Mouse (Mus musculus): ENCODE data around the gene Hinfp.

DNA sequence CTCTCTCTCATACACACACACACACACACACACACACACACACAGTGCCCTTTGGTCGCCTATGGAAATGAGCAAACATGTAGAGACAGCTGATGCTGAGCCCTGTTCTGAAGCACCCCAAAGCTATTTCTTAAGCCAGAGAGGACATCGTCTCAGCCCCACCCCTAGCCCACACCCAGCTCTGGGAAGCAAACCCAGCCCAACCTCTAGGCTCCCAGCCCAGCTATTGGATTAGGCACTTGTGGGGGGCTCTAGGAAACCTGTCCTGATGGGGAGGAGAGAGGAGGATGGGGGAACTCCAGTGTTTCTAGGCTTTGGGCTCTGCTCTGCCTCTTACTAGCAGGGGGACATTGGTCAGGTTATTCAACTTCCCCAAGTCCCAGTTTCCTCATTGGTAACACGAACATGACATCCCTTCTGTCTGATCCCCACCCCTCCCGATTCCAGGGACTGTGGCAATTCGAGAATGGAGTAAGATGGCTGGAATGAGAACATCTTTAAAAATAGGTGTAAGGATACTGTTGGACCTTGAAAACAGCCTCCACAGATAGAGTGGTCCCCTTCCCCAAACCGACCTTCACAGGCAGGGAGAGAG, 19.1 kb downstream of the Hinfp start:
- TF ChIP-seq CEBPB (IDR thresholded peaks at IDR 0.05; ENCODE audit: insufficient read depth, poor library complexity, severe bottlenecking) (no peak), E2F4 (IDR thresholded peaks at IDR 0.05; ENCODE audit: insufficient read depth) (no peak), MAX (IDR thresholded peaks at IDR 0.05; ENCODE audit: low read depth) (no peak), POLR2A (IDR thresholded peaks at IDR 0.05; ENCODE audit: insufficient read length, low read depth) (no peak), MYOD1 (IDR thresholded peaks at IDR 0.05; ENCODE audit: control insufficient read depth in 1 of 3, insufficient read length in 2 of 3, low read depth in 2 of 3) (no peak), SRF (IDR thresholded peaks at IDR 0.05; ENCODE audit: control insufficient read depth, insufficient read length, low read depth) (no peak), TCF12 (IDR thresholded peaks at IDR 0.05; ENCODE audit: insufficient read depth, poor library complexity, severe bottlenecking) (no peak), REST (IDR thresholded peaks at IDR 0.05; ENCODE audit: insufficient read depth, insufficient read length) (no peak), POLR2AphosphoS2 (IDR thresholded peaks at IDR 0.05; ENCODE audit: insufficient read length, low read depth) (no peak)

Measured in myocyte (in vitro differentiated cells).